Mouse (Mus musculus) olfactory bulb, adult 2 months (tissue): ENCODE measurements around the gene Spp2.

Source experiments
- CTCF ChIP-seq: fragments of 200-500 bp; IDR thresholded peaks from 2 replicates; pipeline ENCODE4 v1.5.1; 2012; ENCODE audit warnings: low read depth, mild to moderate bottlenecking, low read length, moderate library complexity; ENCODE audit not compliant: insufficient read depth
- POLR2A ChIP-seq: fragments of 200-500 bp; IDR thresholded peaks from 2 replicates; pipeline ENCODE4 v1.6.1; 2012; ENCODE audit warnings: mild to moderate bottlenecking, low read depth, low read length, moderate library complexity; ENCODE audit not compliant: insufficient read depth

DNA sequence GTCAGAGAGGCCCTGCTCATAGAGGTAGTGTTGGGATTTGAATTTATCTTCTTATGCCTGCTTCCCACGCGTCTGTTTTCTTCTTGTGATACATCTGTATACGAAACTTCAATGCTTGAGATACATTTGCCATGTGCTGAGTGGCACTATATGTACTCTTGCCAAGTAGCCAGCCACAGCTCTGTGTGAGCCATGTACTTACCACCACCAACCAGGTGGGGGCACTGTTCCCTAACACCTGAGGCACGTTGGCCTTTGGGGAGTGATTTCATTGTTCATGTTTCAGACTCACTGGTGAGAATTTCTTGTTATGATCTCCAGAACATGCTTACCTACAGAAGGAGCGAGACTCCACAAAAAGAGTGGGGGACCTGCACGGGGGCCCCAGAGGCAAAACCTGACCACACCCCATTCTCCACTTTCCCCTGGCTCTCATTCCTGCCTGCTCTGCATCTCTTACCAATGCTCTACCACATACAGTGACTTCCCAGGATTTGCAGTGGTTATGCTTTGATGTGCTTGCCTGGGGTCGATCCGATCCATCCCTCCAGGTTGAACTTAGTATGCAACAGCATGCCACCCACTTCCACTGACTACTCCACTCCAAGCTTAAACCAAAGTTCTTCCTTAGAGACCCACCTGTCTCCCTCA is 18.0 kb downstream of the Spp2 start:
- peak; percentile 46; the same call in 1 of the 2 replicates for TF ChIP-seq CTCF
- TF ChIP-seq POLR2A, result no peak
